Mouse (Mus musculus): ENCODE results near the gene Kcnh4.

DNA sequence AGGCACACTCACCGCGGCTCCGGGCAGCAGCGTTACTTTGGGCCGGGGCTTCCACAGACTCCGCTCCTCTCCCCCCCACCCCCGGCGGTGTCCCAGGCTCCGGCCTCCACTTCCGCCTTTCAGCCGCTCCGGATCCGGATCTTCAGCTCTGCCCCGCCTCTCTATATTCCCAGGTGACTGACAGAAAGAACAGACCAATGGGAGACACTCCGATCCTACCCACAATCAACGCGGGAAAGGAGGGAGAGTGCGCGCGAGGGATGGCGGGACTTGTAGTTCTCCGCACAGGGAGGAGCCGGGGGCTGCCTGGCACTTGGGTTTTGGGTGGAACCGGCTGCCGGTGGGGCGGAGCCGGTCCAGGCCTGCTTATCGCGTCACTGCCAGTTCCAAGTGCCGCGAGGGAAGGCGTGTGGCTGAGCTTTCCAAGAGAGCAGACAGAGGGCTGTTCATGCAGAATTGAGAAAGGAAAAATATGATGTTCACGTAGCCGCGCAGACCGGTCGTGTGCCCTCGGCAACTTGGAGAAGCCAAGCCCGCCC lies 21.6 kb downstream of the Kcnh4 start, which contains the start of gene Rab5c:
- TF ChIP-seq CTCF (IDR thresholded peaks at IDR 0.05), result peak; percentile 35
- TF ChIP-seq EP300 (IDR thresholded peaks at IDR 0.05; ENCODE audit: insufficient read depth, low read depth, low read length), result 0 out of 2 replicates have a peak, but pooled peaks have one; percentile 33
